Mouse (Mus musculus): ENCODE results near the gene Aen. TPM values are rescaled to one million over a fixed set of nuclear protein-coding genes. Genes with fewer than 3 reads are reported as not detected.

Aen gene
- polyA plus RNA-seq, 1 experiment from 2014 or later, result 38.1 TPM

- H3K9me3 ChIP-seq (replicated peaks; ENCODE audit: control insufficient read depth, low read length), result no peaks in the 10 kb centered on the region
- no peak for ATAC-seq (replicated peaks; ENCODE audit: insufficient number of reproducible peaks, low FRiP score, low TSS enrichment, low read depth)
- 92% methylated on average over 3 of the region's 3 CpGs for WGBS
- H3K4me3 ChIP-seq (ENCODE audit: low read depth, low read length), result no peak overlapping the region
- DNase-seq (ENCODE audit: low spot score), result no peak
- no peak overlapping the region for H3K4me2 ChIP-seq (ENCODE audit: low read depth, low read length)
- no peak overlapping the region for H3K27ac ChIP-seq (replicated peaks; ENCODE audit: low read depth, low read length)
- H3K27me3 ChIP-seq (ENCODE audit: control insufficient read depth, insufficient read depth, low read length), result no peaks in the 10 kb centered on the region
- H3K36me3 ChIP-seq (replicated peaks; ENCODE audit: control insufficient read depth, insufficient read depth, low read depth, low read length), result peaks cover 2% of the 10 kb centered on the region; the same call in 1 of the 2 replicates
- no peaks in the 10 kb centered on the region for H3K4me1 ChIP-seq (ENCODE audit: control insufficient read depth, insufficient read depth, low read length)
- no peak overlapping the region for H3K9ac ChIP-seq (replicated peaks; ENCODE audit: low read length)
These were observed 1.9 kb downstream of the Aen start for GRCm38 (mm10) chr7:78897567-78897966.

- Histone ChIP-seq H3K9me3 (replicated peaks; ENCODE audit: control insufficient read depth, low read length) (no peaks in the 10 kb centered on the region), H3K27ac (replicated peaks; ENCODE audit: low read depth, low read length) (no peak overlapping the region), H3K36me3 (replicated peaks; ENCODE audit: control insufficient read depth, insufficient read depth, low read depth, low read length) (peaks cover 4% of the 10 kb centered on the region; the same call in 1 of the 2 replicates), H3K4me3 (ENCODE audit: low read depth, low read length) (no peak overlapping the region), H3K9ac (replicated peaks; ENCODE audit: low read length) (no peak overlapping the region), H3K27me3 (ENCODE audit: control insufficient read depth, insufficient read depth, low read length) (no peaks in the 10 kb centered on the region), H3K4me2 (ENCODE audit: low read depth, low read length) (no peak overlapping the region), H3K4me1 (ENCODE audit: control insufficient read depth, insufficient read depth, low read length) (no peaks in the 10 kb centered on the region)
- ATAC-seq (replicated peaks; ENCODE audit: insufficient number of reproducible peaks, low FRiP score, low TSS enrichment, low read depth) (no peak), DNase-seq (ENCODE audit: low spot score) (no peak)
- 92% methylated on average over 6 of the region's 6 CpGs for WGBS
These were observed 7.7 kb downstream of the Aen start for GRCm38 (mm10) chr7:78903174-78903870.

GRCm38 (mm10) chr7:78904175-78904574, 8.5 kb downstream of the Aen start:
- no peak overlapping the region for H3K9ac ChIP-seq (replicated peaks; ENCODE audit: low read length)
- H3K27me3 ChIP-seq (ENCODE audit: control insufficient read depth, insufficient read depth, low read length), result no peaks in the 10 kb centered on the region
- H3K4me3 ChIP-seq (ENCODE audit: low read depth, low read length), result no peak overlapping the region
- 75% methylated on average over 2 of the region's 2 CpGs for WGBS
- H3K36me3 ChIP-seq (replicated peaks; ENCODE audit: control insufficient read depth, insufficient read depth, low read depth, low read length), result peaks cover 4% of the 10 kb centered on the region; the same call in 1 of the 2 replicates
- DNase-seq (ENCODE audit: low spot score), result no peak
- H3K4me1 ChIP-seq (ENCODE audit: control insufficient read depth, insufficient read depth, low read length), result no peaks in the 10 kb centered on the region
- no peak overlapping the region for H3K27ac ChIP-seq (replicated peaks; ENCODE audit: low read depth, low read length)
- no peak overlapping the region for H3K4me2 ChIP-seq (ENCODE audit: low read depth, low read length)
- ATAC-seq (replicated peaks; ENCODE audit: insufficient number of reproducible peaks, low FRiP score, low TSS enrichment, low read depth), result no peak
- H3K9me3 ChIP-seq (replicated peaks; ENCODE audit: control insufficient read depth, low read length), result no peaks in the 10 kb centered on the region

- H3K9ac ChIP-seq (replicated peaks; ENCODE audit: low read length), result no peak overlapping the region
- H3K4me1 ChIP-seq (ENCODE audit: control insufficient read depth, insufficient read depth, low read length), result no peaks in the 10 kb centered on the region
- H3K9me3 ChIP-seq (replicated peaks; ENCODE audit: control insufficient read depth, low read length), result no peaks in the 10 kb centered on the region
- no peak for ATAC-seq (replicated peaks; ENCODE audit: insufficient number of reproducible peaks, low FRiP score, low TSS enrichment, low read depth)
- H3K36me3 ChIP-seq (replicated peaks; ENCODE audit: control insufficient read depth, insufficient read depth, low read depth, low read length), result peaks cover 2% of the 10 kb centered on the region; the same call in 1 of the 2 replicates
- no peaks in the 10 kb centered on the region for H3K27me3 ChIP-seq (ENCODE audit: control insufficient read depth, insufficient read depth, low read length)
- H3K4me3 ChIP-seq (ENCODE audit: low read depth, low read length), result no peak overlapping the region
- DNase-seq (ENCODE audit: low spot score), result no peak
- H3K4me2 ChIP-seq (ENCODE audit: low read depth, low read length), result no peak overlapping the region
- WGBS, result 78% methylated on average over 6 of the region's 6 CpGs
- no peak overlapping the region for H3K27ac ChIP-seq (replicated peaks; ENCODE audit: low read depth, low read length)
These were observed 13.4 kb downstream of the Aen start for GRCm38 (mm10) chr7:78909026-78909425.

GRCm38 (mm10) chr7:78910336-78911098, 14.9 kb downstream of the Aen start:
- 40% methylated on average over 6 of the region's 6 CpGs for WGBS
- 0 out of 2 replicates have a peak, but pooled peaks have one; percentile 14 for ATAC-seq (replicated peaks; ENCODE audit: insufficient number of reproducible peaks, low FRiP score, low TSS enrichment, low read depth)
- no peak overlapping the region for H3K4me3 ChIP-seq (ENCODE audit: low read depth, low read length)
- H3K27me3 ChIP-seq (ENCODE audit: control insufficient read depth, insufficient read depth, low read length), result no peaks in the 10 kb centered on the region
- no peaks in the 10 kb centered on the region for H3K9me3 ChIP-seq (replicated peaks; ENCODE audit: control insufficient read depth, low read length)
- H3K4me1 ChIP-seq (ENCODE audit: control insufficient read depth, insufficient read depth, low read length), result no peaks in the 10 kb centered on the region
- DNase-seq (ENCODE audit: low spot score), result peak; percentile 21
- H3K4me2 ChIP-seq (ENCODE audit: low read depth, low read length), result no peak overlapping the region
- H3K36me3 ChIP-seq (replicated peaks; ENCODE audit: control insufficient read depth, insufficient read depth, low read depth, low read length), result no peaks in the 10 kb centered on the region
- H3K27ac ChIP-seq (replicated peaks; ENCODE audit: low read depth, low read length), result no peak overlapping the region
- no peak overlapping the region for H3K9ac ChIP-seq (replicated peaks; ENCODE audit: low read length)

GRCm38 (mm10) chr7:78911209-78911608, 15.6 kb downstream of the Aen start:
- no peak for ATAC-seq (replicated peaks; ENCODE audit: insufficient number of reproducible peaks, low FRiP score, low TSS enrichment, low read depth)

GRCm38 (mm10) chr7:78912253-78912973, 16.8 kb downstream of the Aen start:
- peak; percentile 39 for DNase-seq (ENCODE audit: low spot score)
- H3K9ac ChIP-seq (replicated peaks; ENCODE audit: low read length), result peak overlapping the region; percentile 36
- no peak overlapping the region for H3K27ac ChIP-seq (replicated peaks; ENCODE audit: low read depth, low read length)
- no peaks in the 10 kb centered on the region for H3K27me3 ChIP-seq (ENCODE audit: control insufficient read depth, insufficient read depth, low read length)
- no peak overlapping the region for H3K4me3 ChIP-seq (ENCODE audit: low read depth, low read length)
- no peaks in the 10 kb centered on the region for H3K36me3 ChIP-seq (replicated peaks; ENCODE audit: control insufficient read depth, insufficient read depth, low read depth, low read length)
- no peaks in the 10 kb centered on the region for H3K4me1 ChIP-seq (ENCODE audit: control insufficient read depth, insufficient read depth, low read length)
- 18% methylated on average over 20 of the region's 20 CpGs for WGBS
- peak overlapping the region; percentile 24 for H3K4me2 ChIP-seq (ENCODE audit: low read depth, low read length)
- no peaks in the 10 kb centered on the region for H3K9me3 ChIP-seq (replicated peaks; ENCODE audit: control insufficient read depth, low read length)
- no peak for ATAC-seq (replicated peaks; ENCODE audit: insufficient number of reproducible peaks, low FRiP score, low TSS enrichment, low read depth)

More at GRCm38 (mm10) chr7:78911209-78911608, 15.6 kb downstream of the Aen start:
- Histone ChIP-seq H3K27me3 (ENCODE audit: control insufficient read depth, insufficient read depth, low read length) (no peaks in the 10 kb centered on the region), H3K4me2 (ENCODE audit: low read depth, low read length) (no peak overlapping the region), H3K4me3 (ENCODE audit: low read depth, low read length) (no peak overlapping the region), H3K27ac (replicated peaks; ENCODE audit: low read depth, low read length) (no peak overlapping the region), H3K9me3 (replicated peaks; ENCODE audit: control insufficient read depth, low read length) (no peaks in the 10 kb centered on the region), H3K36me3 (replicated peaks; ENCODE audit: control insufficient read depth, insufficient read depth, low read depth, low read length) (no peaks in the 10 kb centered on the region), H3K9ac (replicated peaks; ENCODE audit: low read length) (no peak overlapping the region), H3K4me1 (ENCODE audit: control insufficient read depth, insufficient read depth, low read length) (no peaks in the 10 kb centered on the region)
- no peak for DNase-seq (ENCODE audit: low spot score)
- WGBS, result 87% methylated on average over 4 of the region's 4 CpGs

Data from embryonic facial prominence, embryonic 11.5 days (tissue).